29 mouse cellular contexts compared by ENCODE assay signal in the genomic region with DNA sequence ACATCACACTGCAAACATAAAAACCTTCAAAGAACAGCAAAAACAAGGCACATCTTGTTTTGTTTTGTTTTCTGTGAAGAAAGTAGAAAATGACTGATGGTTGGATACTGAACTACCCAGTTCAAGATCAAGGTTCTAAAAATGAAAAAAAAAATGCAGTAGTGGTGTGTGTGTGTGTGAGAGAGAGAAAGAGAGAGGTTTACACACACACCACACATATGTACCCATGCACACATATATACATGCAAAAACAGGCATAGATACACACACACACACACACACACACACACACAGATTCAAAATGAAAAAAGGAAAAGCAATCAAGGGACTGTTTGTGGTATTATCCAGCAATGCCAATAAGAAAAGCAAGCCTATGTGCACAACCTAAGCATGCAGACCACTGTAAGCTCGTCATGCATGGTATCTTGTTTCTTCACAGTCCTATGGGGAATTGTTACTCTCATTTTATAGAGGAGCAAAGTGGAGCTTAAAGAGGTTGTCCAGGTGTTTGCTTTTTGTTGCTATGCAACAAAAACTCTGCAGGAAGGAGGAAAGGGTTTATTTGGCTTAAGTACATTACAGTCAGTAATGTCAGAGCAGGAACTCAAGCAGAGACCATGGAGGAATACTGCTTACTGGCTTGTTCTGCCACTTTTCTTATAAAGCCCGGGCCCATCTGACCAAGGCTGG. TPM values are rescaled to one million over a fixed set of nuclear protein-coding genes. Genes with fewer than 3 reads are reported as not detected.
"Had no signal": no experiment of that assay in that cellular context is flagged by ENCODE, and none has a peak within 500 bp of the region (broad histone marks: within the 10 kb centered on the region; RNA-seq: fewer than 3 reads in every experiment).

No protein-coding gene starts in this region.

- H3K9ac ChIP-seq: kidney, embryonic 15.5 days; liver, embryonic 13.5 days; midbrain, embryonic 13.5 days; neural tube, embryonic 15.5 days had no signal

- H3K4me1 ChIP-seq: kidney, embryonic 15.5 days; liver, embryonic 13.5 days; midbrain, embryonic 10.5 days; midbrain, embryonic 13.5 days; neural tube, embryonic 15.5 days had no signal

- H3K9me3 ChIP-seq: kidney, embryonic 15.5 days; liver, embryonic 13.5 days; midbrain, embryonic 10.5 days; midbrain, embryonic 13.5 days; neural tube, embryonic 15.5 days had no signal

- H3K4me3 ChIP-seq: kidney, embryonic 15.5 days; left cerebral cortex, adult 2 months; liver, embryonic 13.5 days; megakaryocyte, embryonic 14.5 days; midbrain, embryonic 10.5 days; midbrain, embryonic 13.5 days; myocyte; neural tube, embryonic 15.5 days had no signal

- H3K27me3 ChIP-seq: kidney, embryonic 15.5 days; liver, embryonic 13.5 days; megakaryocyte, embryonic 14.5 days; midbrain, embryonic 13.5 days; neural tube, embryonic 15.5 days had no signal

- H3K36me3 ChIP-seq: neural tube, embryonic 15.5 days had no signal

- DNase-seq: kidney, adult 11 months; kidney, adult 8-10 months; kidney, postnatal 10 days; kidney, postnatal 36 days; layer of hippocampus, postnatal 36 days; liver; liver, embryonic 13.5 days; lung, adult 2 months; right cerebral cortex, adult 18-20 months; right cerebral cortex, postnatal 14 days; right cerebral cortex, postnatal 4 days; thymus, adult 2 months; thymus, postnatal 14 days; thymus, postnatal 4 days had no signal

- ATAC-seq: midbrain, embryonic 13.5 days; midbrain, embryonic 16.5 days had no signal

- H3K4me2 ChIP-seq: kidney, embryonic 15.5 days; liver, embryonic 13.5 days; midbrain, embryonic 13.5 days; neural tube, embryonic 15.5 days had no signal

- H3K27ac ChIP-seq: kidney, embryonic 15.5 days; left cerebral cortex, adult 2 months; liver, embryonic 13.5 days; midbrain, embryonic 10.5 days; midbrain, embryonic 13.5 days; neural tube, embryonic 15.5 days; stomach, postnatal 0 days had no signal

RNA-seq across cellular contexts. Expression of a gene that starts 57.5 kb away (rescaled TPM):
- total RNA-seq: left cerebral cortex, adult 2 months; left cerebral cortex, postnatal 10 days; left cerebral cortex, postnatal 36 days; monocyte, adult 5-6 weeks had no signal
- polyA plus RNA-seq: liver, embryonic 13.5 days; liver, embryonic 16.5 days; midbrain, embryonic 13.5 days; myocyte; neural tube, embryonic 11.5 days; neural tube, embryonic 15.5 days; stomach, embryonic 14.5 days had no signal
